Mouse (Mus musculus) erythroblast, embryonic 14.5 days (primary cell): Measurements from ENCODE around the gene Hk3.

Experiments
- GATA1 ChIP-seq: IDR thresholded peaks from 2 replicates; pipeline ENCODE4 v1.6.1; 2012; ENCODE audit warnings: low read length, inconsistent platforms, mixed read lengths
- TAL1 ChIP-seq: IDR thresholded peaks from 3 replicates; pipeline ENCODE4 v1.6.1; 2012; ENCODE audit warnings: low read length, inconsistent platforms, mixed read lengths

DNA sequence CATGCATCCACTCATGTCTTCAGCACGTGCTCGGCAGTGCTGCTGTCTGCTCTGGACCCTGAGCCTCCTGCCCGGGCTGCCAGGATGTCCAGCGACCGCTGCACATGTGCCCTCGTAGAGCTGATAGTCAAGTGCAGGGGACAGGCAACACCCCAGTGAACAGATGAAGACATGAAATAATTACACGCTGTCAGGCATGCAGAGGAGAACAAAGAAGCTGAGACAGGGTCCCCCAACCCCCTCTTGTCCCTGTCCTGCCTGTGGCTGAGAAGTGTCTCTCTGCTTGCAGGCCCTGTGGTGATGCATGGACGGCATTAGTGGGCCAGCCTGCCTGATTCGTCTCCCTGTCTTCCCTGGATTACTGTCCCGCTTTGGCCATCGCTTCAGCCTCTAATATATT, 53.7 kb downstream of the Hk3 start:
- TF ChIP-seq GATA1 (no peak), TAL1 (no peak)
